Mouse (Mus musculus) skeletal muscle tissue, postnatal 0 days (tissue): Measurements from ENCODE around the gene Lrrn3. TPM values are rescaled to one million over a fixed set of nuclear protein-coding genes. Genes with fewer than 3 reads are reported as not detected.

ENCODE experiments used
- polyA plus RNA-seq: library from polyadenylated mRNA; unstranded; fragments of >200 nt; fragmentation: Nextera tagmentation; extraction: Ambion mirVana; gene quantifications from 2 replicates; pipeline ENCODE4 v1.2.1, GENCODE M21; 2015

The Lrrn3 gene
- polyA plus RNA-seq: 0.85 TPM in 2 replicates

DNA sequence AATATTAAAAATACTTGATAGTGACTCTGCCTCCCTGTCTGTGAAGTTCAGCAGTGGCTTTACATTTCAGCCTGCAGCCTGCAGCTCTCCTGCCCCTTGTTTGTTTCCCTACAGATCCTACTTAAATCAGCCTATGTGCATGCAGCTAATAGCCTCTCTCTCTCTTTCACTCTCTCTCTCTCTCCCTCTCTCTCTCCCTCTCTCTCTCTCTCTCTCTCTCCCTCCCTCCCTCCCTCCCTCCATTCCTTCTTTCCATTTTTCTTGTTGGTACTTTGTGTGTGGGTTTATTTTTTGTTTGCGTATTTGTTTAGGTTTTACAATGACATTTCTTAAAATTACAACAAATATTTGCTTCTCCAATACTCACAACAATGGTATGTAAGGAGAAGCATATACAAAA is at the start of gene Lrrn3:
TSS of gene Lrrn3 (minus strand) at position 101 of the 400 bp plus-strand sequence.

